Mouse (Mus musculus) limb, embryonic 10.5 days (tissue): ENCODE data around the gene Pigb. TPM values are rescaled to one million over a fixed set of nuclear protein-coding genes. Genes with fewer than 3 reads are reported as not detected.

ENCODE experiments used
- DNase-seq: peaks from one replicate; pipeline ENCODE4 v3.0.0-alpha.2; 2017; ENCODE audit warnings: low spot score
- H3K27ac ChIP-seq: fragments of 300-500 bp; sonication (generic); 2 replicates; pipeline ENCODE4 v1.5.1; 2016; ENCODE audit warnings: mild to moderate bottlenecking
- H3K27me3 ChIP-seq: fragments of 300-500 bp; sonication (generic); 2 replicates; pipeline ENCODE4 v1.6.1; 2016; ENCODE audit warnings: low read depth, mild to moderate bottlenecking; ENCODE audit not compliant: poor library complexity, severe bottlenecking
- H3K36me3 ChIP-seq: fragments of 300-500 bp; sonication (generic); 2 replicates; pipeline ENCODE4 v1.6.1; 2016; ENCODE audit warnings: mild to moderate bottlenecking, moderate library complexity
- H3K4me1 ChIP-seq: fragments of 300-500 bp; sonication (generic); 2 replicates; pipeline ENCODE4 v1.6.1; 2016
- H3K4me3 ChIP-seq: fragments of 300-500 bp; sonication (generic); 2 replicates; pipeline ENCODE4 v1.5.1; 2016; ENCODE audit warnings: mild to moderate bottlenecking, moderate library complexity
- H3K9me3 ChIP-seq: fragments of 300-500 bp; sonication (generic); replicated peaks from 2 replicates; pipeline ENCODE4 v1.6.1; 2016; ENCODE audit warnings: mild to moderate bottlenecking
- WGBS: fragments of 180-500 bp; shearing (Covaris S2); methylation state at CpG from one replicate; pipeline ENCODE4 v1.1.7; 2016; 5-methylcytosine and 5-hydroxymethylcytosine counted together
- microRNA-seq: library from miRNA; unstranded; fragments of <30 nt; microRNA quantifications from one replicate; pipeline ENCODE4, GENCODE M21; 2017
- polyA plus RNA-seq: library from polyadenylated mRNA; unstranded; fragments of >200 nt; fragmentation: Nextera tagmentation; extraction: Ambion mirVana; gene quantifications from 2 replicates; pipeline ENCODE4 v1.2.1, GENCODE M21; 2016

Pigb gene
- polyA plus RNA-seq, 1 experiment from 2014 or later, result 15.6 TPM

DNA sequence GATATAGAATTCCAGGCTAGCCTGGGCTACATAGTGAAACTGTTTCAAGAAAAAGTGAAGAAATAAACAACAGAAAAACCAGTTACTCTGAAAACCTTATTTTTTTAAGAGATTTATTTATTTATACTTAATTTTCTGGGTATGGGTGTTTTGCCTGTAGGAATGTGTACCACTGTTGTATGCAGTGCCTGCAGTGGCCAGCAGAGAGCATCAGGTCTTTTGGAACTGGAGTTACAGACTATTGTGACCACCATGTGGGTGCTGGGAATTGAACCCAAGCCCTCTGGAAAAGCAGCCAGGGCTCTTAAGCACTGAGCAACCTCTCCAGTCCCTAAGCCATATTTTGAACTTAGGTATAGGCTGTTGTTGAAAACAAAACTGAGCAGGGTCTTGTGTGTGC lies 67.2 kb downstream of the Pigb start:
- Histone ChIP-seq H3K4me3 (no peak overlapping the region), H3K36me3 (no peaks in the 10 kb centered on the region), H3K27ac (no peak overlapping the region), H3K27me3 (no peaks in the 10 kb centered on the region), H3K9me3 (no peaks in the 10 kb centered on the region), H3K4me1 (no peaks in the 10 kb centered on the region)
- DNase-seq, result no peak

DNA sequence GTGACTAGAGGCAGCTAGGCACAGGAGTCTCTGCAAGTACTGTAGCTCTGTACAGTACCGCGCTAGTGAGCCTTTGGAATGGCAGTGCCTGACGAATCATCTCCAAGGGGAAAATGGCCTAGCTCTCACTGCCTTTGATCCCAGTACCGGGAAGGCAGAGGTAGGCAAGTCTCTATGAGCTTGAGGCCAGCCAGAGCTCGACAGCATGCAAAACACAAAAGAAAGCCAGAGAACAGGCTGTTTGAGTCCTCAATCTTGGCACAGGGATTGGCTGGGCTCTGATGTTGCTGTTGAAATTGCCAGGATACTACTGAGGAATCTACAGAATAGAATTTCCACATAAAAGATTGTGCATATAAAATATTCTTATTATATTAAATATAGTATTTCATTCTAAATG lies 67.7 kb downstream of the Pigb start:
- Histone ChIP-seq H3K4me3 (no peak overlapping the region), H3K27me3 (no peaks in the 10 kb centered on the region), H3K4me1 (no peaks in the 10 kb centered on the region), H3K9me3 (no peaks in the 10 kb centered on the region), H3K27ac (no peak overlapping the region), H3K36me3 (no peaks in the 10 kb centered on the region)
- DNase-seq, result no peak
- 85% methylated on average over 5 of the region's 5 CpGs for WGBS

DNA sequence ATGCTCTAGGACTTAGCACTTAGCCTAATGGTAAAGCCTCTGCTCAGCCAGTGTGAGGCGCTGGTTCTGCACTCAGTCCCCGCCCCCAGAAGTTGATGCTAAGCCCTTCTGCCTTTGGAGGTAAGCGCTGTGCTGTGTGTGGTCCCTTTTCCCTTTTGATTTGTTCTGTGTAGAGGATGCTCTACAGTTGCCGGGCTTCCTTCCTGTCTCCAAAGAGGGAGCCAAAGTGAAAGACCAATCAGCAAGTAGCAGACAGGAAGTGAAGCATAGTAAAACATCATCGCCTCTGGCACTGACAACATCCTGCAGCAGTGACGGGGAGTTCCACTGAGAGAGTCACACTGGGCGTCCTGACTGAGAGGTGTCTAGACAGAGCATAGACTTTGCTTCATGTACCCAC lies 70.3 kb downstream of the Pigb start:
- no peak for DNase-seq
- Histone ChIP-seq H3K36me3 (no peaks in the 10 kb centered on the region), H3K9me3 (no peaks in the 10 kb centered on the region), H3K27me3 (no peaks in the 10 kb centered on the region), H3K4me3 (no peak overlapping the region), H3K27ac (no peak overlapping the region), H3K4me1 (no peaks in the 10 kb centered on the region)
- 71% methylated on average over 7 of the region's 7 CpGs for WGBS

DNA sequence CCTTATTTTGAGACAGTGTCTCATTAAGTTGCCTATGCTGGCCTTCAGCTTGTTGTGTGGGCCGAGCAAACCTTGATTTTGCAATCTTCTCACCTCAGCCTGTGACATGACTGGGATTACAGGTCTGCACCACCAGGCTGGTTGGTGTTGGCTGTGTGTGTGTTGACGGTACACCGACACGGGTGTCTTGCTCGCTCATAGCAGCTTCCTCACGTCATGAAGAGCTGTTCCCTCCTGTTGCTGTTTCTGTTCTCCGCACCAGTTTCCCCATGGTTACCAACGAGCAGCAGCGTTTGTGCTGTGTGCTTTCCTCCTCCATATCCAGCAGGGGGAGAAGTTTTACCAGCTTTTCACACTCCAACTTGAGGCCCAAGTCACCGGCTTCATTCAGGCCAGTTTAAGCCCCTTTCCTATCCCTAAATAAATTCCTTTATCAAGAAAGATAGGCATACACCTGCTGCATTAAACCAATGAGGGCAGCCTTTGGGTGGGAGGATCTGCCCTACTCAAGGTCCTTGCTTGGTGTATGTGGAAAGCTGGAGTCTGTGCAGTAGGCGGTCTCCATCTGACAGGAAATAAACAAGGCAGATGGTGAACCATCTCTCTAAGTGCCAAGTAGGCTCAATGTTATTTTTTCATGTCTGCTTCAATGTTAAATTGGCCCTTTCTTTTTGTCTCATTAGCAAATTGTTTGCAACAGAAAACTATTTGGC lies 71.7 kb downstream of the Pigb start:
- no peaks in the 10 kb centered on the region for H3K9me3 ChIP-seq
- WGBS, result 37% methylated on average over 11 of the region's 11 CpGs
- DNase-seq, result no peak
- no peaks in the 10 kb centered on the region for H3K4me1 ChIP-seq
- no peak overlapping the region for H3K27ac ChIP-seq
- H3K27me3 ChIP-seq, result no peaks in the 10 kb centered on the region
- no peaks in the 10 kb centered on the region for H3K36me3 ChIP-seq
- no peak overlapping the region for H3K4me3 ChIP-seq

DNA sequence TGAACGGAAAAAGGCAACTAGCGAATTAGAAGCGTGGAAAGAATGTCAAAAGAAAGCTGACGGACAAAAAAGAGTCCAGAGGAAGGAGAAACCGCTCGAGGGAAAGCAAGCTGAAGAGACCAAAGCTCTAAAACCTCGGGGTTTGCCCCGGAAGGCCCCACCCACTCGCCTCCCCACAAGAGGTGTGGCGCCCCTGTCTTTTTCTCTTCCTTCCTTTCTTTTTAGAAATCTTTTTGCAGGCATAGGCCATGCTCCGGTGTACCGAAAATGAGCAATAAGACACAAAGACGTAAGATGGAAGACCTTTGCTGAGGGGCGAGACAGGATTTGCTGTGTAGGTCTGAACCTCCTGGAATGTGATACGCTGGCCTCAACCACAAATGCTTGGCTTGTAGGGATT lies 78.2 kb downstream of the Pigb start:
- no peaks in the 10 kb centered on the region for H3K27me3 ChIP-seq
- H3K4me3 ChIP-seq, result no peak overlapping the region
- peaks cover 14% of the 10 kb centered on the region for H3K4me1 ChIP-seq
- no peak for DNase-seq
- WGBS, result 78% methylated on average over 15 of the region's 15 CpGs
- no peaks in the 10 kb centered on the region for H3K36me3 ChIP-seq
- H3K27ac ChIP-seq, result no peak overlapping the region
- no peaks in the 10 kb centered on the region for H3K9me3 ChIP-seq

DNA sequence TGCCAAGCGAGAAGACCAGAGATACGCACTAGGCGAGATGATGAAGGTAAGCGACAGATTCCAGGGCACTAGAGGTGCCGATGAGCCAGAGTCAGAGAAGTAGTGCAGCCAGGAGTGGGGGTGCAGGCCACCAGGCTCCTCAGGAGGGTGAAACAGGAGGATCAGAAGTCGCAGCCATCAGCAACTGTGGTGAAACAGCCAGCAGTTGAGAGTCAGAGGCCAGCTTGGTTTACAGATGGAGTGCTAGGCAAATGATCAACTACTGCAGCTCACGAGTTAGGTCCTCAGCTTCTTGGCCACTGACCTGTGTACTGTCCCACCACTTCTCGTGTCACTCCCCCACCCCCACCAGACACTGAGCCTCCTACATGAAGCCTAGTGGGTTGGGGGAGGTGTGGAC lies 78.8 kb downstream of the Pigb start:
- Histone ChIP-seq H3K36me3 (no peaks in the 10 kb centered on the region), H3K4me3 (no peak overlapping the region), H3K4me1 (peaks cover 14% of the 10 kb centered on the region), H3K27me3 (no peaks in the 10 kb centered on the region), H3K27ac (no peak overlapping the region), H3K9me3 (no peaks in the 10 kb centered on the region)
- DNase-seq, result no peak
- WGBS, result 77% methylated on average over 8 of the region's 8 CpGs

DNA sequence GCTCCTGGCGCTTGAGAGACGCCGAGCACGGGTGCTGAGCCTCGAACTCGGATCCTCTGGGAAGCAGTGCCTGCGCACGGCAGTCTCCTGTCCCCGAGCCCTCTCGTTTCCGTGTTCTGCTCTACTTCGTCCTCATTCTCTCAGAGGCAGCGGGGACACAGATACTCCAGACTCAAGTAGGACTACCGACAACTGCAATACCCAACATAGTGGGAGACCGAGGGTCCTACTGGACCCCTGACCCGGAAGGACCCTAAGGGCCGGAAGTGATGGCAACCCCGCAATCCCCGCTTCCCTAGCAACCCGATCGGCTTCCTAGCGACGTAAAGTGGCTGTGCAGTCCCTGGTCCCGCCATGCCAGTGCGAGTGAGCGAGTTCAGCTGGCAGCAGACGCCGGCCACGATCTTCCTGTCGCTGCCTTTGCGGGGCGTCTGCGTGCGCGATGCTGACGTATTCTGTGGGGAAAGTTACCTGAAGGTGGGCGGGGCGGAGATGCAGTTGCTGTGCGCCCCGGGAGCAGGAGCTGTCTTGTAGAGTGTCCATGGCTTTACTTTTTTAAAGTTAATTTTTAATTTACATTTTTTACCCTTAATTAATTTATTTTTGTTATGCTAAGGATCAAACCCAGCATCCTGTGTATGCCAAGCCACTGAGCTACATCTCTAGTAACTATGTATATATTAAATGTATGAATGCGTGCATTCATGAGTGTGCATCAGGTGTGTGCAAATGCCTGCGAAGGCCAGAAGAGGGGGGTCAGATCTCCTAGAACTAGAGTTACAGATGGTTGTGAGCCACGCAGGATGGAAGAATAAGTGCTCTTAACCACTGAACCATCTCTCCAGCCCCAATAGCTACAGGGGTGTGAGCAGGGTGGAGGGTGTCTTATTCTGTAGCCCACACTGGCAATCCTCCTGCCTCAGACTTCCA lies 81.4 kb downstream of the Pigb start, which contains the start of the genes Dyx1c1 and Gm44503:
Dyx1c1 (plus strand) TSS at position 265 of the 930 bp plus-strand sequence.
Gm44503 (plus strand) TSS at position 332 of the 930 bp plus-strand sequence.
- DNase-seq, result peak; percentile 91
- 3% methylated on average over 43 of the region's 43 CpGs for WGBS
- no peaks in the 10 kb centered on the region for H3K27me3 ChIP-seq
- H3K27ac ChIP-seq, result peak within 1 kb of the TSS; percentile 77
- no peaks in the 10 kb centered on the region for H3K9me3 ChIP-seq
- peak within 1 kb of the TSS; percentile 66 for H3K4me3 ChIP-seq
- H3K36me3 ChIP-seq, result no peaks in the 10 kb centered on the region
- H3K4me1 ChIP-seq, result peaks cover 14% of the 10 kb centered on the region

Small RNA genes lying within 50 kb of the gene (microRNA-seq; reads per million reads assigned to microRNA genes)
- not detected for gene Gm27353

Other genes with a start within 250 kb of the Pigb start
- gene Prtg, start 233.5 kb downstream of the Pigb start, polyA plus RNA-seq, result 5.5 and 11.4 TPM in 2 replicates
- 5.5 and 7.5 TPM in 2 replicates for gene Pygo1, start 114.7 kb downstream of the Pigb start, polyA plus RNA-seq
- 1.5 TPM in 2 replicates for gene Dyx1c1, start 81.6 kb downstream of the Pigb start, polyA plus RNA-seq
- not detected in 2 replicates for gene Gm44503, start 81.5 kb downstream of the Pigb start, polyA plus RNA-seq
- gene Ccpg1os, start 55.0 kb downstream of the Pigb start, polyA plus RNA-seq, result 12.9 and 13.3 TPM in 2 replicates
- 9.9 and 11.3 TPM in 2 replicates for gene Ccpg1, start 54.9 kb downstream of the Pigb start, polyA plus RNA-seq
- 3.4 and 5.0 TPM in 2 replicates for gene Rab27a, start 4.5 kb upstream of the Pigb start, polyA plus RNA-seq
- not detected in 2 replicates for gene Khdc3, start 61.5 kb upstream of the Pigb start, polyA plus RNA-seq
- not detected in 2 replicates for gene Gm20509, start 62.1 kb upstream of the Pigb start, polyA plus RNA-seq
- 151 and 184 TPM in 2 replicates for gene Rsl24d1, start 73.0 kb upstream of the Pigb start, polyA plus RNA-seq